Mouse (Mus musculus): ENCODE measurements around the gene Slc22a3. TPM values are rescaled to one million over a fixed set of nuclear protein-coding genes. Genes with fewer than 3 reads are reported as not detected.
A peak's percentile ranks its signal among the peaks of the same experiment; 100 is the strongest.

Slc22a3 gene
- polyA plus RNA-seq, 1 experiment from 2014 or later: not detected

- no peaks in the 10 kb centered on the region for H3K36me3 ChIP-seq (ENCODE audit: inconsistent target)
- no peak overlapping the region for H3K4me3 ChIP-seq (ENCODE audit: inconsistent target)
- no peak overlapping the region for H3K27ac ChIP-seq
- H3K79me2 ChIP-seq (ENCODE audit: inconsistent target): no peaks in the 10 kb centered on the region
- WGBS (ENCODE audit: missing documents): 47% methylated on average over 3 of the region's 3 CpGs
These were observed 11.9 kb downstream of the Slc22a3 start for GRCm38 (mm10) chr17:12495558-12495957.

GRCm38 (mm10) chr17:12491591-12491990 is 15.9 kb downstream of the Slc22a3 start:
- H3K36me3 ChIP-seq (ENCODE audit: inconsistent target): no peaks in the 10 kb centered on the region
- H3K27ac ChIP-seq: no peak overlapping the region
- WGBS (ENCODE audit: missing documents): 93% methylated on average over 12 of the region's 12 CpGs
- no peaks in the 10 kb centered on the region for H3K79me2 ChIP-seq (ENCODE audit: inconsistent target)
- no peak overlapping the region for H3K4me3 ChIP-seq (ENCODE audit: inconsistent target)

GRCm38 (mm10) chr17:12489888-12490287 is 17.6 kb downstream of the Slc22a3 start:
- no peaks in the 10 kb centered on the region for H3K79me2 ChIP-seq (ENCODE audit: inconsistent target)
- H3K36me3 ChIP-seq (ENCODE audit: inconsistent target): no peaks in the 10 kb centered on the region
- H3K27ac ChIP-seq: no peak overlapping the region
- no peak overlapping the region for H3K4me3 ChIP-seq (ENCODE audit: inconsistent target)
- WGBS (ENCODE audit: missing documents): 94% methylated on average over 4 of the region's 5 CpGs

- H3K4me3 ChIP-seq (ENCODE audit: inconsistent target): no peak overlapping the region
- no peaks in the 10 kb centered on the region for H3K36me3 ChIP-seq (ENCODE audit: inconsistent target)
- WGBS (ENCODE audit: missing documents): 98% methylated on average over 3 of the region's 3 CpGs
These were observed 21.8 kb downstream of the Slc22a3 start for GRCm38 (mm10) chr17:12485657-12486056.

GRCm38 (mm10) chr17:12479416-12479815 is 28.1 kb downstream of the Slc22a3 start:
- no peak overlapping the region for H3K27ac ChIP-seq
- no peaks in the 10 kb centered on the region for H3K79me2 ChIP-seq (ENCODE audit: inconsistent target)
- no peak overlapping the region for H3K4me3 ChIP-seq (ENCODE audit: inconsistent target)
- WGBS (ENCODE audit: missing documents): 68% methylated on average over 2 of the region's 2 CpGs
- no peaks in the 10 kb centered on the region for H3K36me3 ChIP-seq (ENCODE audit: inconsistent target)

More at GRCm38 (mm10) chr17:12485657-12486056, 21.8 kb downstream of the Slc22a3 start:
- H3K79me2 ChIP-seq (ENCODE audit: inconsistent target): no peaks in the 10 kb centered on the region
- H3K27ac ChIP-seq: no peak overlapping the region

- H3K36me3 ChIP-seq (ENCODE audit: inconsistent target): no peaks in the 10 kb centered on the region
- no peaks in the 10 kb centered on the region for H3K79me2 ChIP-seq (ENCODE audit: inconsistent target)
- H3K27ac ChIP-seq: 0 out of 2 replicates have a peak overlapping the region, but pooled peaks have one; percentile 13
- 15% methylated on average over 3 of the region's 3 CpGs for WGBS (ENCODE audit: missing documents)
- H3K4me3 ChIP-seq (ENCODE audit: inconsistent target): no peak overlapping the region
These were observed 32.9 kb downstream of the Slc22a3 start for GRCm38 (mm10) chr17:12474509-12475083.

GRCm38 (mm10) chr17:12472547-12472946 is 35.0 kb downstream of the Slc22a3 start:
- Histone ChIP-seq H3K36me3 (ENCODE audit: inconsistent target) (no peaks in the 10 kb centered on the region), H3K27ac (no peak overlapping the region), H3K4me3 (ENCODE audit: inconsistent target) (no peak overlapping the region), H3K79me2 (ENCODE audit: inconsistent target) (no peaks in the 10 kb centered on the region)

GRCm38 (mm10) chr17:12468745-12469144 is 38.8 kb downstream of the Slc22a3 start:
- H3K36me3 ChIP-seq (ENCODE audit: inconsistent target): no peaks in the 10 kb centered on the region
- WGBS (ENCODE audit: missing documents): 40% methylated on average over 5 of the region's 5 CpGs
- no peak overlapping the region for H3K4me3 ChIP-seq (ENCODE audit: inconsistent target)

GRCm38 (mm10) chr17:12467642-12468041 is 39.9 kb downstream of the Slc22a3 start:
- Histone ChIP-seq H3K27ac (no peak overlapping the region), H3K4me3 (ENCODE audit: inconsistent target) (no peak overlapping the region), H3K36me3 (ENCODE audit: inconsistent target) (no peaks in the 10 kb centered on the region), H3K79me2 (ENCODE audit: inconsistent target) (no peaks in the 10 kb centered on the region)
- 79% methylated on average over 3 of the region's 3 CpGs for WGBS (ENCODE audit: missing documents)

More at GRCm38 (mm10) chr17:12468745-12469144, 38.8 kb downstream of the Slc22a3 start:
- Histone ChIP-seq H3K27ac (no peak overlapping the region), H3K79me2 (ENCODE audit: inconsistent target) (no peaks in the 10 kb centered on the region)

- Histone ChIP-seq H3K4me3 (ENCODE audit: inconsistent target) (no peak overlapping the region), H3K36me3 (ENCODE audit: inconsistent target) (no peaks in the 10 kb centered on the region), H3K27ac (no peak overlapping the region), H3K79me2 (ENCODE audit: inconsistent target) (no peaks in the 10 kb centered on the region)
- 17% methylated on average over 4 of the region's 4 CpGs for WGBS (ENCODE audit: missing documents)
These were observed 41.0 kb downstream of the Slc22a3 start for GRCm38 (mm10) chr17:12466501-12467000.

GRCm38 (mm10) chr17:12461168-12461567 is 46.3 kb downstream of the Slc22a3 start:
- H3K4me3 ChIP-seq (ENCODE audit: inconsistent target): no peak overlapping the region
- no peak overlapping the region for H3K27ac ChIP-seq
- H3K36me3 ChIP-seq (ENCODE audit: inconsistent target): no peaks in the 10 kb centered on the region
- H3K79me2 ChIP-seq (ENCODE audit: inconsistent target): no peaks in the 10 kb centered on the region

GRCm38 (mm10) chr17:12455143-12455790 is 52.2 kb downstream of the Slc22a3 start:
- H3K36me3 ChIP-seq (ENCODE audit: inconsistent target): no peaks in the 10 kb centered on the region
- 97% methylated on average over 5 of the region's 5 CpGs for WGBS (ENCODE audit: missing documents)
- H3K79me2 ChIP-seq (ENCODE audit: inconsistent target): no peaks in the 10 kb centered on the region
- H3K27ac ChIP-seq: no peak overlapping the region
- H3K4me3 ChIP-seq (ENCODE audit: inconsistent target): no peak overlapping the region

GRCm38 (mm10) chr17:12453691-12454090 is 53.8 kb downstream of the Slc22a3 start:
- no peaks in the 10 kb centered on the region for H3K79me2 ChIP-seq (ENCODE audit: inconsistent target)
- no peak overlapping the region for H3K4me3 ChIP-seq (ENCODE audit: inconsistent target)
- H3K27ac ChIP-seq: no peak overlapping the region
- WGBS (ENCODE audit: missing documents): 90% methylated on average over 6 of the region's 6 CpGs
- H3K36me3 ChIP-seq (ENCODE audit: inconsistent target): no peaks in the 10 kb centered on the region

GRCm38 (mm10) chr17:12452862-12453531 is 54.5 kb downstream of the Slc22a3 start:
- WGBS (ENCODE audit: missing documents): 93% methylated on average over 11 of the region's 11 CpGs
- H3K27ac ChIP-seq: no peak overlapping the region
- H3K79me2 ChIP-seq (ENCODE audit: inconsistent target): no peaks in the 10 kb centered on the region
- no peaks in the 10 kb centered on the region for H3K36me3 ChIP-seq (ENCODE audit: inconsistent target)
- no peak overlapping the region for H3K4me3 ChIP-seq (ENCODE audit: inconsistent target)

GRCm38 (mm10) chr17:12451234-12451633 is 56.3 kb downstream of the Slc22a3 start:
- 98% methylated on average over 4 of the region's 4 CpGs for WGBS (ENCODE audit: missing documents)
- Histone ChIP-seq H3K27ac (no peak overlapping the region), H3K4me3 (ENCODE audit: inconsistent target) (no peak overlapping the region), H3K79me2 (ENCODE audit: inconsistent target) (no peaks in the 10 kb centered on the region), H3K36me3 (ENCODE audit: inconsistent target) (no peaks in the 10 kb centered on the region)
